Mouse (Mus musculus) midbrain, embryonic 15.5 days (tissue): ENCODE measurements around the gene Map3k10. TPM values are rescaled to one million over a fixed set of nuclear protein-coding genes. Genes with fewer than 3 reads are reported as not detected.

ENCODE experiments used
- polyA plus RNA-seq: library from polyadenylated mRNA; unstranded; fragments of >200 nt; fragmentation: Nextera tagmentation; extraction: Ambion mirVana; gene quantifications from 2 replicates; pipeline ENCODE4 v1.2.1, GENCODE M21; 2015

Map3k10 gene
- polyA plus RNA-seq, 1 experiment from 2014 or later: 17.2 TPM

Other genes starting within 250 kb of the Map3k10 start
- 4.0 and 4.4 TPM in 2 replicates for gene Sptbn4, start 226.9 kb downstream of the Map3k10 start, polyA plus RNA-seq
- gene Blvrb, start 226.6 kb downstream of the Map3k10 start, polyA plus RNA-seq: 17.9 and 19.5 TPM in 2 replicates
- 7.9 and 9.9 TPM in 2 replicates for gene Sertad3, start 200.8 kb downstream of the Map3k10 start, polyA plus RNA-seq
- 8.3 and 9.2 TPM in 2 replicates for gene Sertad1, start 187.7 kb downstream of the Map3k10 start, polyA plus RNA-seq
- gene Prx, start 175.3 kb downstream of the Map3k10 start, polyA plus RNA-seq: 1.4 and 1.6 TPM in 2 replicates
- 0.83 and 0.99 TPM in 2 replicates for gene Hipk4, start 151.3 kb downstream of the Map3k10 start, polyA plus RNA-seq
- 156 and 157 TPM in 2 replicates for gene Pld3, start 121.4 kb downstream of the Map3k10 start, polyA plus RNA-seq
- gene 2310022A10Rik, start 121.4 kb downstream of the Map3k10 start, polyA plus RNA-seq: 38.7 and 40.5 TPM in 2 replicates
- gene Akt2, start 83.0 kb downstream of the Map3k10 start, polyA plus RNA-seq: 60.8 and 66.1 TPM in 2 replicates
- 71.9 and 74.4 TPM in 2 replicates for gene Ttc9b, start 20.7 kb downstream of the Map3k10 start, polyA plus RNA-seq
- gene Zfp607b, start 14.7 kb upstream of the Map3k10 start, polyA plus RNA-seq: 17.0 and 18.3 TPM in 2 replicates
- gene Zfp60, start 56.8 kb upstream of the Map3k10 start, polyA plus RNA-seq: 125 and 128 TPM in 2 replicates
- 1.4 and 2.0 TPM in 2 replicates for gene Zfp626, start 132.6 kb upstream of the Map3k10 start, polyA plus RNA-seq
- gene Zfp59, start 164.0 kb upstream of the Map3k10 start, polyA plus RNA-seq: 11.5 and 12.0 TPM in 2 replicates
- gene Zfp607a, start 182.9 kb upstream of the Map3k10 start, polyA plus RNA-seq: 1.2 and 1.5 TPM in 2 replicates